Mouse (Mus musculus) forebrain, embryonic 11.5 days (tissue): ENCODE measurements around the gene Gm17364. TPM values are rescaled to one million over a fixed set of nuclear protein-coding genes. Genes with fewer than 3 reads are reported as not detected.

Experiments
- ATAC-seq: fragments of 200-750 bp; cut with Nextera tagmentation; replicated peaks from 2 replicates; pipeline ENCODE4 v1.8.0; 2017; ENCODE audit warnings: moderate TSS enrichment; ENCODE audit not compliant: low FRiP score
- DNase-seq: peaks from one replicate; pipeline ENCODE4 v3.0.0-alpha.2; 2017; ENCODE audit warnings: low spot score
- H3K27ac ChIP-seq: fragments of 300-500 bp; sonication (generic); 2 replicates; pipeline ENCODE4 v1.5.1; 2014; ENCODE audit warnings: low read depth, low read length
- H3K27me3 ChIP-seq: fragments of 300-500 bp; sonication (generic); 2 replicates; pipeline ENCODE4 v1.6.1; 2014; ENCODE audit warnings: mild to moderate bottlenecking, low read length, mixed read lengths; ENCODE audit not compliant: control insufficient read depth, insufficient read depth
- H3K36me3 ChIP-seq: fragments of 300-500 bp; sonication (generic); 2 replicates; pipeline ENCODE4 v1.6.1; 2014; ENCODE audit warnings: mild to moderate bottlenecking, low read length, moderate library complexity, mixed read lengths; ENCODE audit not compliant: control insufficient read depth, insufficient read depth
- H3K4me1 ChIP-seq: fragments of 300-500 bp; sonication (generic); replicated peaks from 2 replicates; pipeline ENCODE4 v1.6.1; 2014; ENCODE audit warnings: low read length, mixed read lengths; ENCODE audit not compliant: control insufficient read depth, insufficient read depth
- H3K4me2 ChIP-seq: fragments of 300-500 bp; sonication (generic); 2 replicates; pipeline ENCODE4 v1.6.1; 2014; ENCODE audit warnings: low read depth, mild to moderate bottlenecking, low read length, moderate library complexity, mixed read lengths; ENCODE audit not compliant: severe bottlenecking
- H3K4me3 ChIP-seq: fragments of 300-500 bp; sonication (generic); 2 replicates; pipeline ENCODE4 v1.5.1; 2014; ENCODE audit warnings: low read depth, low read length
- H3K9ac ChIP-seq: fragments of 300-500 bp; sonication (generic); 2 replicates; pipeline ENCODE4 v1.6.1; 2014; ENCODE audit warnings: low read length
- H3K9me3 ChIP-seq: fragments of 300-500 bp; sonication (generic); 2 replicates; pipeline ENCODE4 v1.6.1; 2016; ENCODE audit warnings: low read length, mixed read lengths; ENCODE audit not compliant: control insufficient read depth
- WGBS: fragments of 180-500 bp; shearing (Covaris S2); extraction: QIAGEN DNeasy Blood & Tissue Kit; methylation state at CpG from one replicate; pipeline ENCODE4 v1.1.7; 2014; 5-methylcytosine and 5-hydroxymethylcytosine counted together
- polyA plus RNA-seq: library from polyadenylated mRNA; unstranded; fragments of >200 nt; fragmentation: Nextera tagmentation; extraction: Ambion mirVana; gene quantifications from 2 replicates; pipeline ENCODE4 v1.2.1, GENCODE M21; 2014

Gene Gm17364
- polyA plus RNA-seq, 1 experiment from 2014 or later = not detected

DNA sequence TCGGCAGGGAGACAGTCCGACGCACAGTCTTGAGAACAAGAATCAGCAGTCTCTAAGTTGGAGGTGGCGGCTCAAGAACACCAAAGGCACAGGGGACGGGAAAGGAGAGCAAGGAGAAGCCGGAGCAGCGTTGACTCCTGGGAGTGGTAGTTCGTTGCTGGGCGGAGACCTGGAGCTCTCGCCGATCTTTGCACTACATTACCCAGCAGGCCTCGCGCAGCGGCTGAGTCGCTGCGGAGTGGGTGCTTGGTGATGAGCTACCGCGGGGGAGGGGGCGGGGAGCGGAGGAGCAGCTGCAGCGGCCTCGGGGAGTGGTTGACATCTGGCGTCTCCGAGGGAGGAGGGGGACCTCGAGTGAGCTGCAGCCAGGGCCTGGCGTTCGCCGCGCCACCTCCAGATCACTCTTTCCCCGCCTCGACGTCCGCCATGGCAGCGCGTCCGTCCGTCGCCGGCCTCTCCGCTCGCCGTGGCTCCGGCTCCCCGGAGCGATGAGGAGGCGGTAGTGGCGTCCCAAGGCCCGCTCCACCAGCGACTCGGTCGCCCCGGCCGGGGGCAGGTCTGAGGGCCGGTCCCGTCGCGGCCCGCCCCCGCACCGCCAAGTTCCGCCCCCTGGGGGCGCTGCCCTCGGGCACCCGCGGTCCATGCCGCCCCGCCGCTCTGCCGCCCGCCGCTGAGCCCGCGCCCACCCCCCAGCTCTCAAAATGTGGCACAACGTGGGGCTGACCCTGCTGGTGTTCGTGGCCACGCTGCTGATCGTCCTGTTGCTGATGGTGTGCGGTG lies 24.0 kb downstream of the Gm17364 start, which contains the start of gene Smim13:
Gene Smim13 (plus strand): TSS at position 307 of the 780 bp plus-strand sequence.
- H3K36me3 ChIP-seq = no peaks in the 10 kb centered on the region
- peak within 1 kb of the TSS; percentile 86 for H3K4me2 ChIP-seq
- no peaks in the 10 kb centered on the region for H3K4me1 ChIP-seq
- H3K9me3 ChIP-seq = no peaks in the 10 kb centered on the region
- peak within 1 kb of the TSS; percentile 62 for H3K27ac ChIP-seq
- under 1% methylated on average over 70 of the region's 78 CpGs for WGBS
- H3K4me3 ChIP-seq = peak within 1 kb of the TSS; percentile 70
- DNase-seq = peak; percentile 98
- no peaks in the 10 kb centered on the region for H3K27me3 ChIP-seq
- peak within 1 kb of the TSS; percentile 77 for H3K9ac ChIP-seq
- ATAC-seq = peak; percentile 98

- ATAC-seq (peak; percentile 17; the same call in 1 of the 2 replicates), DNase-seq (no peak)
- no peaks in the 10 kb centered on the region for H3K27me3 ChIP-seq
- no peaks in the 10 kb centered on the region for H3K4me1 ChIP-seq
- peak overlapping the region; percentile 58 for H3K9ac ChIP-seq
- H3K27ac ChIP-seq = no peak overlapping the region
- H3K4me2 ChIP-seq = peak overlapping the region; percentile 67
- no peaks in the 10 kb centered on the region for H3K36me3 ChIP-seq
- no peaks in the 10 kb centered on the region for H3K9me3 ChIP-seq
- H3K4me3 ChIP-seq = peak overlapping the region; percentile 70
- 49% methylated on average over 12 of the region's 12 CpGs for WGBS
Measured at GRCm38 (mm10) chr13:41248751-41249520, 24.8 kb downstream of the Gm17364 start.

GRCm38 (mm10) chr13:41244306-41244830 lies 29.4 kb downstream of the Gm17364 start:
- DNase-seq (no peak), ATAC-seq (no peak)
- no peak overlapping the region for H3K9ac ChIP-seq
- H3K27ac ChIP-seq = no peak overlapping the region
- no peak overlapping the region for H3K4me2 ChIP-seq
- no peaks in the 10 kb centered on the region for H3K36me3 ChIP-seq
- no peaks in the 10 kb centered on the region for H3K9me3 ChIP-seq
- H3K4me1 ChIP-seq = no peaks in the 10 kb centered on the region
- H3K4me3 ChIP-seq = no peak overlapping the region
- no peaks in the 10 kb centered on the region for H3K27me3 ChIP-seq
- WGBS = 61% methylated on average over 6 of the region's 6 CpGs

GRCm38 (mm10) chr13:41241557-41241956 lies 32.2 kb downstream of the Gm17364 start:
- no peaks in the 10 kb centered on the region for H3K9me3 ChIP-seq
- DNase-seq = no peak
- no peak overlapping the region for H3K27ac ChIP-seq
- 80% methylated on average over 2 of the region's 2 CpGs for WGBS
- no peak overlapping the region for H3K9ac ChIP-seq
- no peak overlapping the region for H3K4me3 ChIP-seq
- no peak overlapping the region for H3K4me2 ChIP-seq
- no peaks in the 10 kb centered on the region for H3K36me3 ChIP-seq
- H3K27me3 ChIP-seq = no peaks in the 10 kb centered on the region
- ATAC-seq = no peak
- no peaks in the 10 kb centered on the region for H3K4me1 ChIP-seq

GRCm38 (mm10) chr13:41238805-41239130 lies 35.0 kb downstream of the Gm17364 start:
- DNase-seq (no peak), ATAC-seq (no peak)
- Histone ChIP-seq H3K4me1 (no peaks in the 10 kb centered on the region), H3K4me2 (no peak overlapping the region), H3K27me3 (no peaks in the 10 kb centered on the region), H3K27ac (no peak overlapping the region), H3K9ac (no peak overlapping the region), H3K36me3 (no peaks in the 10 kb centered on the region), H3K9me3 (no peaks in the 10 kb centered on the region), H3K4me3 (no peak overlapping the region)
- WGBS = 13% methylated on average over 5 of the region's 5 CpGs

GRCm38 (mm10) chr13:41238035-41238804 lies 35.6 kb downstream of the Gm17364 start:
- H3K9ac ChIP-seq = no peak overlapping the region
- H3K9me3 ChIP-seq = no peaks in the 10 kb centered on the region
- no peak overlapping the region for H3K4me3 ChIP-seq
- no peaks in the 10 kb centered on the region for H3K27me3 ChIP-seq
- H3K27ac ChIP-seq = no peak overlapping the region
- ATAC-seq (0 out of 2 replicates have a peak, but pooled peaks have one; percentile 27), DNase-seq (no peak)
- 74% methylated on average over 10 of the region's 10 CpGs for WGBS
- H3K36me3 ChIP-seq = no peaks in the 10 kb centered on the region
- H3K4me2 ChIP-seq = no peak overlapping the region
- H3K4me1 ChIP-seq = no peaks in the 10 kb centered on the region

DNA sequence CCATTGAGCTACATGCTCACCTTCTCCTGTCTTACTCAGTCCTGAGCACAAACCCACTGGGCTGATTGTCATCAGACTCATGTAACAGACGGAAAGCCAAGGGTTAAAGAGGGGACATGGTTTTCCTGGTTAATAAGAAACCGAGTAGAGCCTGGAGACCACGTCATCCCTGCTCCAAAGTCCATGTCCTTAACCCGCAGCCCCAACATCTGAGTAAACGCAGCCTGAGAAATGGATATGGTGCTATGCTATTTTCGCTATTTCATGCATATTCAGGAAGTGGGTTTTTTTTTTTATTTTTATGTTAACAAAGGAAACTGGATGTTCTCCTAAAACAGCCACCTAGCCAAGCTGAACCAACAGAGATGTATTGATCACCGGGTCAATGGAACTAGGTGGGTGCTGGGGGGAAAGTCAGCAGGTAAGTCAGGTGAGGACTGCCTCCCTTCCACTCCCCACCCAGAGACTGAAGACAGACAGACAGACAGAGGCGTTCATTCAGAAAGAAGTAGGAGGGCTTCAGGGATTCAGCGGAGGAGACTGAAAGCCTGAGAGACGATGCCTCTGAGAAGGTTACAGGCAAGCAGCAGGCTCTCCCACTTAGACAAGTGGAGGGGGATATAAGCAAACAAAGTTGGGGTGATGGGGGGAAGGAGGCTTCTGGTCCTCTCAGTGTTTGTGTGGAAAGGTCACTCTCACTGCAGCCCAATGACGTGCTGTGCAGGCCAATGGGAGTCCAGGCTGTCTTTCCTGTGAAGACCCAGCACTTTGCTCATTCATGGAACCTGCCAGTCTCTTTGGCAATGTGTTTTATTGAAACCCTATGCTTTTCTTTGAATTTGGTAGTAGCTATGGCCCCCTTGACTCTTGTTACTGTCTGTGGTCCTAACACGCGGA lies 37.7 kb downstream of the Gm17364 start:
- Histone ChIP-seq H3K36me3 (no peaks in the 10 kb centered on the region), H3K4me2 (no peak overlapping the region), H3K27ac (no peak overlapping the region), H3K4me3 (no peak overlapping the region), H3K27me3 (no peaks in the 10 kb centered on the region), H3K4me1 (no peaks in the 10 kb centered on the region), H3K9ac (no peak overlapping the region), H3K9me3 (no peaks in the 10 kb centered on the region)
- DNase-seq (no peak), ATAC-seq (no peak)
- WGBS = 83% methylated on average over 13 of the region's 13 CpGs
